Mouse (Mus musculus) kidney, adult 2 months (tissue): ENCODE measurements at regions not wholly inside any gene's neighbourhood (a gene's known extent, or its start where the extent isn't known, plus 50 kb on each side); places are given as distances from the start of the nearest gene placed in this dataset.

Source experiments
- CTCF ChIP-seq: fragments of 200-500 bp; conservative IDR thresholded peaks from 2 replicates; pipeline ENCODE4 v1.5.1; 2011; ENCODE audit warnings: low read depth, mild to moderate bottlenecking, control low read depth, low read length, moderate library complexity, mixed read lengths; ENCODE audit not compliant: insufficient read depth, insufficient read length
- POLR2A ChIP-seq: fragments of 200-500 bp; IDR thresholded peaks from one replicate; pipeline ENCODE4 v1.6.1; 2011; ENCODE audit warnings: low read depth, low read length, control low read depth

GRCm38 (mm10) chr16:65964260-65964659, 149.2 kb downstream of the Vgll3 start:
- TF ChIP-seq CTCF (no peak), POLR2A (no peak)
